Mouse (Mus musculus) spleen, adult 2 months (tissue): ENCODE data around the gene Atl1.

ENCODE experiments used
- CTCF ChIP-seq: fragments of 200-500 bp; IDR thresholded peaks from 2 replicates; pipeline ENCODE4 v1.5.1; 2011; ENCODE audit warnings: mild to moderate bottlenecking, inconsistent platforms; ENCODE audit not compliant: insufficient read depth, insufficient read length, insufficient replicate concordance; ENCODE audit errors: extremely low read depth
- POLR2A ChIP-seq: fragments of 200-500 bp; IDR thresholded peaks from 2 replicates; pipeline ENCODE4 v1.6.1; 2011; ENCODE audit warnings: low read depth, low read length, inconsistent platforms

DNA sequence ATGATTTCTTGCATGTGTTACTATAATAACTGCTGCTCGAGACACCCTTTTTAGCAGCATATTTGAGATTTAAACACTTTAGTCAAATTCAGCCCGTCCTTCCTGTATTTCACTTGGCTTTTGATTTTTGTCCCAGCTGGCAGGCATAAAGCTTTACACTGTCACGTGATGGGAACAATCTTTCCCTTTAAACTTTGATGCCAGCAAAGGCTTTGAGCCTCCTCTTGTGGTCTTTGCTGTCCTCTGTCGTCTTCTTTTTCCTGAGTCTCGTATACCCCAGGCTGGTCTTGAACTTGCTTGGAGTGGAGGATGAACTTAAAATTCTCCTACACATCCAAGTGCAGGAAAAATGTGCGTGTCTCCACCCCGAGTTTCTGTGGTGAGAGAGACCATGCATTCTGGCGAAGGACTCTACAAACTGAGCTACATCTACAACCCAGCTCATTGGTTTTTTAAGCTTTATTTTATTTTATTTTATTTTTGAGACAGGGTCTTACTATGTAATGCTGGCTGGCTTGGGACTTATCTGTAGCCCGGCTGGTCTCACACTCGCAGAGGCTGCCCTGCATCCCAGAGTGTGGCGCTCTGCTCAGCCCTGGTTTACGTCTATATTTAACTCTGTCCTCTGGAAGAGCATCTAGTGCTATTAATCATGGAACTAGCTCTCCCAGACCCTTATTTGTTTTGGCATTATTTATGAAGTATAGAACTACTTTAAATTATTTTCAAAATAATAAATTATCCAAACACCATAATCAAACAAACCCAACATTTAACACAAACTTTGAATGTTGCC lies 44.1 kb upstream of the Atl1 start:
- no peak for TF ChIP-seq CTCF
- TF ChIP-seq POLR2A: no peak
